Mouse (Mus musculus) forebrain, embryonic 14.5 days (tissue): Measurements from ENCODE around the gene Mkrn1. TPM values are rescaled to one million over a fixed set of nuclear protein-coding genes. Genes with fewer than 3 reads are reported as not detected.
"Not testable (repeated sequence)": the region's sequence is repeated elsewhere in the genome, so short reads cannot be mapped to it uniquely, and the experiment has no call there.

Experiments
- ATAC-seq: fragments of 200-750 bp; cut with Nextera tagmentation; 2 replicates; pipeline ENCODE4 v1.8.0; 2017; ENCODE audit warnings: mild to moderate bottlenecking, moderate library complexity
- DNase-seq: peaks from one replicate; pipeline ENCODE4 v3.0.0-alpha.2; 2015; ENCODE audit warnings: low spot score
- H3K27ac ChIP-seq: fragments of 300-500 bp; sonication (generic); 2 replicates; pipeline ENCODE4 v1.5.1; 2014; ENCODE audit warnings: low read depth, mild to moderate bottlenecking, control low read depth, low read length, moderate library complexity
- H3K27me3 ChIP-seq: fragments of 300-500 bp; sonication (generic); replicated peaks from 2 replicates; pipeline ENCODE4 v1.6.1; 2014; ENCODE audit warnings: low read length, control low read depth, mixed read lengths; ENCODE audit not compliant: control insufficient read depth, insufficient read depth
- H3K36me3 ChIP-seq: fragments of 300-500 bp; sonication (generic); 2 replicates; pipeline ENCODE4 v1.6.1; 2014; ENCODE audit warnings: low read length, control low read depth; ENCODE audit not compliant: control insufficient read depth, insufficient read depth
- H3K4me1 ChIP-seq: fragments of 300-500 bp; sonication (generic); 2 replicates; pipeline ENCODE4 v1.6.1; 2014; ENCODE audit warnings: antibody characterized with exemption, low read length, control low read depth; ENCODE audit not compliant: control insufficient read depth, insufficient read depth
- H3K4me2 ChIP-seq: fragments of 300-500 bp; sonication (generic); 2 replicates; pipeline ENCODE4 v1.6.1; 2014; ENCODE audit warnings: mild to moderate bottlenecking, control low read depth, low read length
- H3K4me3 ChIP-seq: fragments of 300-500 bp; sonication (generic); 2 replicates; pipeline ENCODE4 v1.5.1; 2014; ENCODE audit warnings: low read depth, low read length, control low read depth
- H3K9ac ChIP-seq: fragments of 300-500 bp; sonication (generic); 2 replicates; pipeline ENCODE4 v1.6.1; 2014; ENCODE audit warnings: mild to moderate bottlenecking, low read length, control low read depth, moderate library complexity
- H3K9me3 ChIP-seq: fragments of 300-500 bp; sonication (generic); replicated peaks from 2 replicates; pipeline ENCODE4 v1.6.1; 2016; ENCODE audit warnings: low read length, control low read depth, mixed read lengths; ENCODE audit not compliant: control insufficient read depth
- WGBS: fragments of 180-500 bp; shearing (Covaris S2); extraction: QIAGEN DNeasy Blood & Tissue Kit; methylation state at CpG from one replicate; pipeline ENCODE4 v1.1.7; 2014; 5-methylcytosine and 5-hydroxymethylcytosine counted together
- polyA plus RNA-seq: library from polyadenylated mRNA; unstranded; fragments of >200 nt; fragmentation: Nextera tagmentation; extraction: Ambion mirVana; gene quantifications from 2 replicates; pipeline ENCODE4 v1.2.1, GENCODE M21; 2014

The Mkrn1 gene
- polyA plus RNA-seq, 1 experiment from 2014 or later = 230 TPM

GRCm38 (mm10) chr6:39450580-39450979 lies 30.3 kb upstream of the Mkrn1 start:
- 92% methylated on average over 4 of the region's 4 CpGs for WGBS
- no peaks in the 10 kb centered on the region for H3K4me1 ChIP-seq
- no peaks in the 10 kb centered on the region for H3K27me3 ChIP-seq
- H3K4me3 ChIP-seq = no peak overlapping the region
- DNase-seq (no peak), ATAC-seq (no peak)
- H3K9ac ChIP-seq = no peak overlapping the region
- no peaks in the 10 kb centered on the region for H3K9me3 ChIP-seq
- no peak overlapping the region for H3K27ac ChIP-seq
- no peak overlapping the region for H3K4me2 ChIP-seq
- no peaks in the 10 kb centered on the region for H3K36me3 ChIP-seq

- no peak for DNase-seq
- Histone ChIP-seq H3K4me1 (no peaks in the 10 kb centered on the region), H3K9ac (no peak overlapping the region), H3K9me3 (no peaks in the 10 kb centered on the region), H3K4me3 (no peak overlapping the region), H3K36me3 (no peaks in the 10 kb centered on the region), H3K4me2 (no peak overlapping the region), H3K27ac (no peak overlapping the region), H3K27me3 (no peaks in the 10 kb centered on the region)
- ATAC-seq = no peak
- WGBS = 51% methylated on average over 4 of the region's 4 CpGs
Observed at GRCm38 (mm10) chr6:39447429-39448185, 27.3 kb upstream of the Mkrn1 start.

GRCm38 (mm10) chr6:39445801-39446572 lies 25.7 kb upstream of the Mkrn1 start:
- no peak overlapping the region for H3K4me3 ChIP-seq

GRCm38 (mm10) chr6:39442786-39443287 lies 22.6 kb upstream of the Mkrn1 start:
- H3K4me3 ChIP-seq = no peak overlapping the region
- no peak for ATAC-seq
- H3K27me3 ChIP-seq = no peaks in the 10 kb centered on the region
- no peak overlapping the region for H3K27ac ChIP-seq
- no peak for DNase-seq
- no peak overlapping the region for H3K9ac ChIP-seq
- no peaks in the 10 kb centered on the region for H3K36me3 ChIP-seq
- H3K4me1 ChIP-seq = no peaks in the 10 kb centered on the region
- no peaks in the 10 kb centered on the region for H3K9me3 ChIP-seq
- H3K4me2 ChIP-seq = no peak overlapping the region

More at GRCm38 (mm10) chr6:39445801-39446572, 25.7 kb upstream of the Mkrn1 start:
- WGBS = 1% methylated on average over 19 of the region's 19 CpGs
- Histone ChIP-seq H3K27me3 (no peaks in the 10 kb centered on the region), H3K4me2 (no peak overlapping the region), H3K36me3 (no peaks in the 10 kb centered on the region), H3K9me3 (no peaks in the 10 kb centered on the region), H3K27ac (no peak overlapping the region), H3K9ac (no peak overlapping the region), H3K4me1 (no peaks in the 10 kb centered on the region)
- ATAC-seq (no peak), DNase-seq (no peak)

- Histone ChIP-seq H3K36me3 (no peaks in the 10 kb centered on the region), H3K4me1 (no peaks in the 10 kb centered on the region), H3K4me2 (no peak overlapping the region), H3K27me3 (no peaks in the 10 kb centered on the region), H3K9me3 (no peaks in the 10 kb centered on the region), H3K27ac (no peak overlapping the region), H3K9ac (no peak overlapping the region), H3K4me3 (no peak overlapping the region)
- no peak for DNase-seq
- no peak for ATAC-seq
Observed at GRCm38 (mm10) chr6:39440207-39440606, 19.9 kb upstream of the Mkrn1 start.

- ATAC-seq, H3K27ac ChIP-seq, H3K9ac ChIP-seq, H3K9me3 ChIP-seq, H3K4me2 ChIP-seq, H3K36me3 ChIP-seq, H3K27me3 ChIP-seq, H3K4me3 ChIP-seq, H3K4me1 ChIP-seq, DNase-seq: not testable (repeated sequence)
- WGBS = 89% methylated on average over 6 of the region's 6 CpGs
Observed at GRCm38 (mm10) chr6:39437519-39437918, 17.3 kb upstream of the Mkrn1 start.

- no peak overlapping the region for H3K4me3 ChIP-seq
- H3K4me2 ChIP-seq = no peak overlapping the region
- WGBS = 86% methylated on average over 5 of the region's 5 CpGs
- no peak overlapping the region for H3K9ac ChIP-seq
- DNase-seq (no peak), ATAC-seq (no peak)
- no peaks in the 10 kb centered on the region for H3K36me3 ChIP-seq
- H3K4me1 ChIP-seq = no peaks in the 10 kb centered on the region
- no peaks in the 10 kb centered on the region for H3K27me3 ChIP-seq
- no peak overlapping the region for H3K27ac ChIP-seq
- H3K9me3 ChIP-seq = no peaks in the 10 kb centered on the region
Observed at GRCm38 (mm10) chr6:39435875-39436274, 15.6 kb upstream of the Mkrn1 start.

- no peak overlapping the region for H3K4me2 ChIP-seq
- no peaks in the 10 kb centered on the region for H3K36me3 ChIP-seq
- no peaks in the 10 kb centered on the region for H3K4me1 ChIP-seq
- WGBS = 24% methylated on average over 2 of the region's 2 CpGs
- ATAC-seq = no peak
- peak; percentile 26 for DNase-seq
- H3K27me3 ChIP-seq = no peaks in the 10 kb centered on the region
- H3K9me3 ChIP-seq = no peaks in the 10 kb centered on the region
- no peak overlapping the region for H3K9ac ChIP-seq
- H3K4me3 ChIP-seq = no peak overlapping the region
- H3K27ac ChIP-seq = no peak overlapping the region
Observed at GRCm38 (mm10) chr6:39434886-39435492, 14.7 kb upstream of the Mkrn1 start.
